Mouse (Mus musculus): ENCODE results near the gene Pygo1. TPM values are rescaled to one million over a fixed set of nuclear protein-coding genes. Genes with fewer than 3 reads are reported as not detected.

Gene Pygo1
- total RNA-seq, 4 experiments from 2014 or later, result 12.9 to 16.4 (median 14.2) TPM

DNA sequence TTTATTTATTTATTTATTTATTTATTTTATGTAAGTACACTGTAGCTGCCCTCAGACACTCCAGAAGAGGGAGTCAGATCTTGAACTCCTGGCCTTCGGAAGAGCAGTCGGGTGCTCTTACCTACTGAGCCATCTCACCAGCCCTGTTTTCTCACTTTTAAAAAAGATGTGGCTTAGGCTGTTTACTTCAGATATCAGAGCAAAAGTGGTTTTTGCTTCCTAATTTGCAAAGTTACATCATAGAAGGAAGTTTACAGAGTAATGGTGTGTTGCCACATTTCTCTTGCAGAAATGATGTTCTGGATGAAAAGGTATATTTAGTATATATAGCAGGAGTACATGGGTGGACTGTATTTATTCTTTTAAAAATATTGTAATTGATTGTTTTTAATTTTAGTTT, 66.0 kb downstream of the Pygo1 start:
- no peak for DNase-seq (ENCODE audit: low spot score)

DNA sequence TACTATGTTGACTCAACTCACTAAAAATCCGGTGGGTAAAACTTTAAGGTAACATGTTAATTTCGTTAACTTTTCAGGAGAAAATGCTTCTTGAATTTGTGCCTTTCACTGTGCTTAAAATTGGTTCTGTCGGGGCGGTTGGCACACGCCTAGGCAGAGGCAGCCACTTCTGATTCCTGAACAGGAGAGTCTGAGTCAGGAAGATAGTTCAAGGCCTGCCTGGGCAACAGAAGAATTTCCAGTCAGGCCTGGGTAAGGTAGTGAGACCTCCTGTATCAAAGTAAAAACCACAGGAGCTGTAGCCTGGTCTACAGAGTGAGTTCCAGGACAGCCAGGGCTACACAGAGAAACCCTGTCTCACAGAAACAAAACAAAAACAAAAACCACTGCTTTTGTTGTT, 67.1 kb downstream of the Pygo1 start:
- no peak for DNase-seq (ENCODE audit: low spot score)

- DNase-seq (ENCODE audit: low spot score), result no peak
These were observed 70.7 kb downstream of the Pygo1 start for GRCm38 (mm10) chr9:72996167-72996566.

DNA sequence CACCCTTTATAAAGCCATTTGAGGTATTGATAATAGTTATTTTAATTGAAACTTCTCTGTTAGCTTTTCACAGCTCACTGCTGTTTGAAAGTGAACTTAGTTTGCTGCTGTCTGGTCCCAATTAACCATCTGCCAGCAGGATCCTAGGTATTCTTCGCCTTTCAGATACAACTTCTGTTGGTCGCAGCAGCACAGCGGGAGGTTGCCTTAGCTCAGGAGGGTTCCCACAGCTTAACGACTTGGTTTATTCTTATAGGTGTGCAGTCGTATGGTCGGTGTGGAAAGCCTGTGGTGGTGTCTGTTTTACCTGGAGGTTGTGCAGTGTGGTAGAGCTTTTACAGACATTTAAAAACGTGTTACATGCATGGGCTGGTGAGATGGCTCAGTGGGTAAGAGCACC, 71.4 kb downstream of the Pygo1 start:
- DNase-seq (ENCODE audit: low spot score), result no peak

GRCm38 (mm10) chr9:73000487-73000886, 75.0 kb downstream of the Pygo1 start:
- DNase-seq (ENCODE audit: low spot score), result no peak

- DNase-seq (ENCODE audit: low spot score), result no peak
These were observed 76.0 kb downstream of the Pygo1 start for GRCm38 (mm10) chr9:73001314-73002011.

Other genes with a start within 250 kb of the Pygo1 start
- under 1 TPM in 3 of 4 experiments, not detected in 1; 0.06 to 0.17 (median 0.12) TPM for gene Prtg, start 118.8 kb upstream of the Pygo1 start, total RNA-seq (2022)
- gene Dyx1c1, start 33.1 kb downstream of the Pygo1 start, total RNA-seq (2022), result under 1 TPM; 0.41 to 0.72 (median 0.56) TPM
- gene Gm44503, start 33.2 kb downstream of the Pygo1 start, total RNA-seq (2022), result not detected
- 1 to 10 TPM; 6.4 to 7.9 (median 7.6) TPM for gene Ccpg1os, start 59.7 kb downstream of the Pygo1 start, total RNA-seq (2022)
- 100 to 1,000 TPM in 1 of 4 experiments, 10 to 100 TPM in 3; 88.1 to 113 (median 97.9) TPM for gene Ccpg1, start 59.8 kb downstream of the Pygo1 start, total RNA-seq (2022)
- 1 to 10 TPM; 1.9 to 3.3 (median 2.6) TPM for gene Pigb, start 114.7 kb downstream of the Pygo1 start, total RNA-seq (2022)
- gene Rab27a, start 119.2 kb downstream of the Pygo1 start, total RNA-seq (2022), result 1 to 10 TPM; 4.3 to 7.0 (median 5.1) TPM
- not detected for gene Khdc3, start 176.2 kb downstream of the Pygo1 start, total RNA-seq (2022)
- gene Gm20509, start 176.8 kb downstream of the Pygo1 start, total RNA-seq (2022), result not detected
- 10 to 100 TPM; 47.4 to 55.9 (median 49.5) TPM for gene Rsl24d1, start 187.8 kb downstream of the Pygo1 start, total RNA-seq (2022)

Data from heart, adult 8-10 months (tissue).